In genomic region chr5:111330417-111331098, GRCm38 (mm10) we compare ENCODE assay signal across 8 mouse cellular contexts. TPM values are rescaled to one million over a fixed set of nuclear protein-coding genes. Genes with fewer than 3 reads are reported as not detected.
A peak's percentile ranks its signal among the peaks of the same experiment; 100 is the strongest.
DNase-seq lines count a peak whose midpoint lies in the region; ATAC-seq lines count a peak whose summit lies in the region.

TSS of gene Pitpnb (plus strand) at chr5:111330763.

- H3K36me3 ChIP-seq in megakaryocyte, embryonic 14.5 days (replicated peaks; ENCODE audit: low read length): peaks cover 26% of the 10 kb centered on the region

- peaks cover 47% of the 10 kb centered on the region for H3K4me1 ChIP-seq in megakaryocyte, embryonic 14.5 days

- peak; percentile 93 for ATAC-seq in common myeloid progenitor, adult 5-6 weeks (replicated peaks; ENCODE audit: low read depth, poor library complexity, severe bottlenecking)

- no peaks in the 10 kb centered on the region for H3K27me3 ChIP-seq in megakaryocyte, embryonic 14.5 days (replicated peaks)

- peaks cover 3% of the 10 kb centered on the region for H3K9me3 ChIP-seq in megakaryocyte, embryonic 14.5 days

- peak within 1 kb of the TSS; percentile 98 for H3K4me3 ChIP-seq in megakaryocyte, embryonic 14.5 days (replicated peaks)

- DNase-seq in ZHBTc4 (ENCODE audit: low read depth, low spot score): peak; percentile 99
- DNase-seq in gastrocnemius, adult 8-10 months (ENCODE audit: low spot score in 2 of 2): peak; percentile 94 to 98
- peak; percentile 87 for DNase-seq in hindlimb bud, embryonic 11.5 days (ENCODE audit: extremely low spot score, low read depth, low spot score)
- peak; percentile 88 to 96 for DNase-seq in left cerebral cortex, adult 8-10 months (ENCODE audit: low spot score in 2 of 2)
- DNase-seq in right cerebral cortex, postnatal 10 days (ENCODE audit: low spot score in 2 of 2): peak; percentile 98 to 99
- peak; percentile 100 for DNase-seq in urinary bladder, postnatal 25 days (ENCODE audit: low spot score)

RNA-seq across cellular contexts. Expression of gene Pitpnb, which starts in this region (rescaled TPM):
- 23.4 and 37.8 TPM in 2 replicates for total RNA-seq in common myeloid progenitor, adult 5-6 weeks (2017)
- 10 to 100 TPM; 19.9 to 23.0 (median 20.1) TPM for total RNA-seq in gastrocnemius, adult 8-10 months (2022)
- 10 to 100 TPM; 81.7 to 89.5 (median 85.7) TPM for total RNA-seq in left cerebral cortex, adult 8-10 months (2022)
- 21.4 and 30.1 TPM in 2 replicates for polyA plus RNA-seq in megakaryocyte, embryonic 14.5 days (2012; ENCODE audit: insufficient read depth, low replicate concordance)

Comparison
In these comparisons a context has a peak if more than half of its experiments do, and no peak if none do; other contexts are left out.
1. Peak in every context shown above with its lines: DNase-seq, ATAC-seq and H3K4me3 ChIP-seq.